Mouse (Mus musculus) MEL (cell line): ENCODE data around the gene Myf5. TPM values are rescaled to one million over a fixed set of nuclear protein-coding genes. Genes with fewer than 3 reads are reported as not detected.
A peak's percentile ranks its signal among the peaks of the same experiment; 100 is the strongest.

ENCODE experiments used
- DNase-seq: peaks from one replicate; pipeline ENCODE4 v3.0.0; 2011; ENCODE audit warnings: low read depth, low spot score
- H3K27ac ChIP-seq: 2 replicates; pipeline ENCODE4 v1.5.1; 2012; ENCODE audit warnings: low read depth, mild to moderate bottlenecking, control low read depth, low read length, moderate library complexity; ENCODE audit not compliant: control insufficient read depth
- H3K27me3 ChIP-seq, 2 experiments: fragments of 150-350 bp in 1 of 2; sonication (generic) in 1 of 2; 2 replicates each; pipeline ENCODE4 v1.6.1; 2012; ENCODE audit warnings: low read length in 2 of 2, mild to moderate bottlenecking in 2 of 2, improper control_type of control experiment in 1 of 2, moderate library complexity in 1 of 2; ENCODE audit not compliant: insufficient read depth in 2 of 2, control insufficient read depth in 1 of 2
- H3K36me3 ChIP-seq, 2 experiments: 2 replicates each; pipeline ENCODE4 v1.6.1; 2012 to 2014; ENCODE audit warnings: low read length in 2 of 2, improper control_type of control experiment in 1 of 2, inconsistent platforms in 1 of 2, mild to moderate bottlenecking in 1 of 2; ENCODE audit not compliant: insufficient read depth in 2 of 2, control insufficient read depth in 1 of 2
- H3K4me1 ChIP-seq, 2 experiments: fragments of 150-350 bp in 1 of 2; sonication (generic) in 1 of 2; 2 replicates each; pipeline ENCODE4 v1.6.1; 2012; ENCODE audit warnings: low read length in 2 of 2, improper control_type of control experiment in 1 of 2, mild to moderate bottlenecking in 1 of 2; ENCODE audit not compliant: insufficient read depth in 2 of 2, control insufficient read depth in 1 of 2
- H3K4me3 ChIP-seq, 2 experiments: fragments of 150-350 bp in 1 of 2; sonication (generic) in 1 of 2; 2 replicates each; pipeline ENCODE4 v1.5.1; 2012; ENCODE audit warnings: low read depth in 2 of 2, low read length in 2 of 2, mild to moderate bottlenecking in 2 of 2, moderate library complexity in 2 of 2, control low read depth in 1 of 2, improper control_type of control experiment in 1 of 2; ENCODE audit not compliant: control insufficient read depth in 1 of 2, insufficient read depth in 1 of 2
- H3K79me2 ChIP-seq: 2 replicates; pipeline ENCODE4 v1.6.1; 2012; ENCODE audit warnings: mild to moderate bottlenecking, low read length, moderate library complexity; ENCODE audit not compliant: control insufficient read depth, poor library complexity, insufficient read depth
- H3K9ac ChIP-seq: 2 replicates; pipeline ENCODE4 v1.6.1; 2012; ENCODE audit warnings: low read depth, mild to moderate bottlenecking, control low read depth, low read length, moderate library complexity; ENCODE audit not compliant: control insufficient read depth, poor library complexity, severe bottlenecking
- H3K9me3 ChIP-seq: fragments of 150-350 bp; sonication (generic); replicated peaks from 2 replicates; pipeline ENCODE4 v1.6.1; 2012; ENCODE audit warnings: mild to moderate bottlenecking, low read length, improper control_type of control experiment, moderate library complexity; ENCODE audit not compliant: insufficient read depth
- BHLHE40 ChIP-seq: IDR thresholded peaks from 2 replicates; pipeline ENCODE4 v1.6.1; 2012; ENCODE audit warnings: low read depth, mild to moderate bottlenecking, inconsistent platforms, low read length, improper control_type of control experiment, borderline replicate concordance
- CHD2 ChIP-seq: IDR thresholded peaks from 2 replicates; pipeline ENCODE4 v1.6.1; 2011; ENCODE audit warnings: low read length, improper control_type of control experiment
- CTCF ChIP-seq, 3 experiments: IDR thresholded peaks in 2 of 3; conservative IDR thresholded peaks in 1 of 3; 2 replicates each; pipeline ENCODE4 v1.5.1; 2011 to 2012; ENCODE audit warnings: low read length in 3 of 3, low read depth in 2 of 3, mild to moderate bottlenecking in 2 of 3, improper control_type of control experiment in 1 of 3, inconsistent platforms in 1 of 3, mixed read lengths in 1 of 3, moderate library complexity in 1 of 3; ENCODE audit not compliant: control insufficient read depth in 1 of 3, insufficient read depth in 1 of 3, poor library complexity in 1 of 3, severe bottlenecking in 1 of 3
- ELF1 ChIP-seq: IDR thresholded peaks from 2 replicates; pipeline ENCODE4 v1.6.1; 2014; ENCODE audit warnings: low read depth, mild to moderate bottlenecking, inconsistent platforms, low read length, improper control_type of control experiment, moderate library complexity
- EP300 ChIP-seq, 2 experiments: IDR thresholded peaks; 2 replicates each; pipeline ENCODE4 v1.6.1; 2011; ENCODE audit warnings: improper control_type of control experiment in 2 of 2, low read length in 2 of 2, low read depth in 1 of 2, mild to moderate bottlenecking in 1 of 2
- ETS1 ChIP-seq: IDR thresholded peaks from 2 replicates; pipeline ENCODE4 v1.6.1; 2012; ENCODE audit warnings: low read depth, mild to moderate bottlenecking, inconsistent platforms, low read length, improper control_type of control experiment, moderate library complexity
- GABPA ChIP-seq: IDR thresholded peaks from 2 replicates; pipeline ENCODE4 v1.6.1; 2012; ENCODE audit warnings: low read depth, mild to moderate bottlenecking, inconsistent platforms, low read length, improper control_type of control experiment, moderate library complexity
- JUND ChIP-seq: IDR thresholded peaks from 2 replicates; pipeline ENCODE4 v1.6.1; 2011; ENCODE audit warnings: low read depth, mild to moderate bottlenecking, improper control_type of control experiment, low read length
- KAT2A ChIP-seq: conservative IDR thresholded peaks from 2 replicates; pipeline ENCODE4 v1.6.1; 2012; ENCODE audit warnings: low read depth, low read length, improper control_type of control experiment, inconsistent platforms
- MAZ ChIP-seq: IDR thresholded peaks from 2 replicates; pipeline ENCODE4 v1.6.1; 2012; ENCODE audit warnings: low read depth, mild to moderate bottlenecking, inconsistent platforms, low read length, improper control_type of control experiment
- MYB ChIP-seq: IDR thresholded peaks from 2 replicates; pipeline ENCODE4 v1.6.1; 2011; ENCODE audit warnings: mild to moderate bottlenecking, low read depth, low read length, improper control_type of control experiment
- MYC ChIP-seq: IDR thresholded peaks from 2 replicates; pipeline ENCODE4 v1.6.1; 2011; ENCODE audit warnings: low read depth, mild to moderate bottlenecking, low read length, improper control_type of control experiment, moderate library complexity
- NELFE ChIP-seq: IDR thresholded peaks from 2 replicates; pipeline ENCODE4 v1.6.1; 2011; ENCODE audit warnings: low read depth, low read length, improper control_type of control experiment
- RAD21 ChIP-seq: IDR thresholded peaks from 2 replicates; pipeline ENCODE4 v1.6.1; 2011; ENCODE audit warnings: mild to moderate bottlenecking, low read depth, low read length, improper control_type of control experiment
- RCOR1 ChIP-seq: IDR thresholded peaks from 2 replicates; pipeline ENCODE4 v1.6.1; 2012; ENCODE audit warnings: low read depth, mild to moderate bottlenecking, inconsistent platforms, low read length, improper control_type of control experiment
- SMC3 ChIP-seq: IDR thresholded peaks from 2 replicates; pipeline ENCODE4 v1.6.1; 2011; ENCODE audit warnings: low read depth, low read length, improper control_type of control experiment
- USF2 ChIP-seq, 2 experiments: IDR thresholded peaks; 2 replicates each; pipeline ENCODE4 v1.6.1; 2011 to 2012; ENCODE audit warnings: improper control_type of control experiment in 2 of 2, low read length in 2 of 2, borderline replicate concordance in 1 of 2, inconsistent platforms in 1 of 2, low read depth in 1 of 2, mild to moderate bottlenecking in 1 of 2; ENCODE audit not compliant: insufficient read depth in 1 of 2
- ZC3H11A ChIP-seq: IDR thresholded peaks from 2 replicates; pipeline ENCODE4 v1.6.1; 2012; ENCODE audit warnings: low read depth, mild to moderate bottlenecking, inconsistent platforms, low read length, improper control_type of control experiment
- ZNF384 ChIP-seq: IDR thresholded peaks from 2 replicates; pipeline ENCODE4 v1.6.1; 2012; ENCODE audit warnings: low read depth, mild to moderate bottlenecking, inconsistent platforms, low read length, improper control_type of control experiment
- polyA plus RNA-seq, 2 experiments: library from polyadenylated mRNA; stranded (reverse) in 1 of 2; unstranded in 1 of 2; fragments of >175 nt in 1 of 2; fragments of >200 nt in 1 of 2; gene quantifications; 2 replicates each; pipeline versions ENCODE4 v1.2.1 to v1.2.4; 2012; ENCODE audit warnings: low replicate concordance in 2 of 2, low read depth in 1 of 2; ENCODE audit not compliant: insufficient read length in 2 of 2, insufficient read depth in 1 of 2, missing spikeins in 1 of 2
- total RNA-seq: library from RNA; depleted of rRNA; stranded (reverse); fragments of 300-350 nt; gene quantifications from 2 replicates; pipeline ENCODE4 v1.2.3, GENCODE M21; 2012

Gene Myf5
- total and polyA plus RNA-seq, 3 experiments, result not detected

DNA sequence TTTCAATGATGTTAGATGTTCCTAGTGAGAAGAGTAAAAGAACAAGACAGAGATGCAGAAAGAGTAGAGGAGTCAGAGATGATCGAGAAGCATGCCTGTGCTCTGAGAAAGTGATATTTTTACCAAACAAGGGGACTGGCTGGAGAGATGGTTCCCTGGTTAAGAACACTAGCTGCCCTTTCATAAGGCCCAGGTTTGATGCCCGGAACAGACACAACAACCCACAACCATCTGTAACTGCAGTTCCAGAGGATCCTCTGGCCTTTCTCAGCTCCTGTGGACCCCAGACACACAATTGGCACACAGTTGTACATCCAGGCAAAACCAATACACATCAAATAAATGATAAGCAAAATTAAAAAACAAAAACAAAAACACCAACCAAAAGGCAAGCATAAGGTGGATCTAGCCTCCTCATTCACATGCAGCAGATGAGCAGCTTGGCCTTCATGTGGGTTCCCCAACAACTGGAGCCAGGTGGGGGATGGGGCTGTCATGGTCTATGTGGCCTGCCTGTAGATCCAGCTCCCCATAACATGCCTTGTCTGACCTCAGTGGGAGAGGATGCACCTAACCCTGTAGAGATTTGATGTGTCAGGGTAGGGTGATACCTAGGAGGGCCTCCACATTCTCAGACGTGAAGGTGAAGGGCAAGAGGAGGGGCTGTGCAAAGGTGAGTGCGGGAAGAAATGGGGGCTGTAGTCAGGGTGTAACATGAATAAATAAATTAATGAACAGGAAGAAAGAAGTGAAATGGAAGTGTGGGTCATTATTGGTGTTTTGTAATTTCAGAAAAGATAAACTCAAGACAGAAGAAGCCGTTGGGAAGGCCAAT is 36.2 kb downstream of the Myf5 start:
- Histone ChIP-seq H3K9ac (no peak overlapping the region), H3K4me1 (no peaks in the 10 kb centered on the region), H3K9me3 (no peaks in the 10 kb centered on the region), H3K36me3 (no peaks in the 10 kb centered on the region), H3K27ac (no peak overlapping the region), H3K4me3 (no peak overlapping the region), H3K27me3 (no peaks in the 10 kb centered on the region), H3K79me2 (no peaks in the 10 kb centered on the region)
- no peak for DNase-seq
- TF ChIP-seq MYB (no peak), ZNF384 (no peak), ETS1 (no peak), CHD2 (no peak), SMC3 (no peak), GABPA (no peak), KAT2A (no peak), CTCF (IDR thresholded peaks at IDR 0.05 in 2 of 3, conservative IDR thresholded peaks at IDR 0.05 in 1 of 3; ENCODE audit: control insufficient read depth in 1 of 3, insufficient read depth in 1 of 3, low read depth in 2 of 3, low read length in 3 of 3, poor library complexity in 1 of 3, severe bottlenecking in 1 of 3) (no peak), MYC (no peak), NELFE (no peak), BHLHE40 (no peak), USF2 (IDR thresholded peaks at IDR 0.05; ENCODE audit: borderline replicate concordance in 1 of 2, insufficient read depth in 1 of 2, low read depth in 1 of 2, low read length in 2 of 2) (no peak), JUND (no peak), MAZ (no peak)

DNA sequence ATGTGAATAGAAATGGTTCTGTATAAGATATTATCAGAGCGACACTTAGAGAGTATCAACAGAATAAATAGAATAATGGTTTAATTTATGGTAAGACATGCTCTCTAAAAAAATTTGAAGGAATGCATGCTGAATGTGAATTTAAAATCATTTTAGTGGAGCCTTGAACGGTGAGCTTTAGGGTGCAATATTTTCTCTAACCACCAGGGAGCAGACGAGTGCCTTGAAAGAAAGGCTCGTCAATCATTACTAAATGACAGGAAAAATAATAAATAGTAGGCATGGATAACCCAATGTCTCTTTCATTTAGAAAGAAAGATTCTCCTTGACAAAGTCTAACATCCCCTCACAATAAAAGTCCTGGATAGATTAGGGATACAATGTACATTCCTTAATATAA is 43.2 kb downstream of the Myf5 start:
- Histone ChIP-seq H3K79me2 (no peaks in the 10 kb centered on the region), H3K9ac (no peak overlapping the region), H3K9me3 (no peaks in the 10 kb centered on the region), H3K4me1 (no peaks in the 10 kb centered on the region), H3K27ac (no peak overlapping the region), H3K36me3 (no peaks in the 10 kb centered on the region), H3K27me3 (no peaks in the 10 kb centered on the region), H3K4me3 (no peak overlapping the region)
- DNase-seq, result peak; percentile 26
- TF ChIP-seq GABPA, result no peak
- peak; percentile 11 to 65 (median 46); a peak in 5 of 6 replicates for TF ChIP-seq CTCF (IDR thresholded peaks at IDR 0.05 in 2 of 3, conservative IDR thresholded peaks at IDR 0.05 in 1 of 3; ENCODE audit: control insufficient read depth in 1 of 3, insufficient read depth in 1 of 3, low read depth in 2 of 3, low read length in 3 of 3, poor library complexity in 1 of 3, severe bottlenecking in 1 of 3)
- no peak for TF ChIP-seq MAZ
- TF ChIP-seq RCOR1, result no peak
- peak; percentile 78 for TF ChIP-seq SMC3
- peak; percentile 51 for TF ChIP-seq ZC3H11A
- TF ChIP-seq ELF1, result no peak
- TF ChIP-seq RAD21, result peak; percentile 69
- TF ChIP-seq EP300 (IDR thresholded peaks at IDR 0.05; ENCODE audit: low read depth in 1 of 2, low read length in 2 of 2), result no peak
- no peak for TF ChIP-seq ZNF384
